Mouse (Mus musculus) bone marrow macrophage, adult 2 months (primary cell): ENCODE measurements around the gene Krt42.
A peak's percentile ranks its signal among the peaks of the same experiment; 100 is the strongest.

ENCODE experiments used
- CTCF ChIP-seq: IDR thresholded peaks from 2 replicates; pipeline ENCODE4 v1.5.1; 2012; ENCODE audit warnings: low read depth, mild to moderate bottlenecking, low read length, moderate library complexity
- POLR2A ChIP-seq: IDR thresholded peaks from 2 replicates; pipeline ENCODE4 v1.6.1; 2012; ENCODE audit warnings: mild to moderate bottlenecking, low read depth, low read length, borderline replicate concordance

GRCm38 (mm10) chr11:100297801-100298200 is 28.1 kb upstream of the Krt42 start:
- TF ChIP-seq CTCF (peak; percentile 72), POLR2A (no peak)
